Mouse (Mus musculus): Measurements from ENCODE around the gene Agbl4. TPM values are rescaled to one million over a fixed set of nuclear protein-coding genes. Genes with fewer than 3 reads are reported as not detected.

Gene Agbl4
- polyA plus RNA-seq, 1 experiment from 2014 or later: 0.24 TPM

- Histone ChIP-seq H3K4me3 (no peak overlapping the region), H3K27ac (replicated peaks) (no peak overlapping the region), H3K36me3 (replicated peaks) (no peaks in the 10 kb centered on the region), H3K27me3 (replicated peaks; ENCODE audit: low read depth, poor library complexity, severe bottlenecking) (no peaks in the 10 kb centered on the region), H3K4me1 (no peaks in the 10 kb centered on the region), H3K9me3 (no peaks in the 10 kb centered on the region)
- DNase-seq (ENCODE audit: low spot score): no peak
- WGBS: 69% methylated on average over 5 of the region's 5 CpGs
These were observed 1105.7 kb downstream of the Agbl4 start for GRCm38 (mm10) chr4:111502965-111503727.

DNA sequence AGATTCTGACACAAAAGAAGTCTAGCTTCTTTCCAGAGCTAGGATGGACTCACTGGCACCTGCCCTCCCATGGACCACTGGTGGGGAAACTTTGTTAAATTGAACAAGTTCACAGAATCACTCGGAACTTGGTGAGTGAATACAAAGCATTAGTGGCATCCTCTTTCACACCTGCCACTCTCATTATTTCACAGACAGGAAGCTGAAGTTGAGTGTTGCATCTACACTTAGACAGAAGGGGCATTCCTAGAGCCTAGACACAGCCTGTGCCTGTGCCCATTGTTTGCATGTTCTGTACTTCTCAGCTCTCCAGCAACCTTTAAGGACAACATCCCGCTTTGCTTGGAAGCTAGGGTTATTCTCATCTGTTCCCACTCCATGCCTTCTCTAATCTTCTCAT lies 1107.5 kb downstream of the Agbl4 start:
- Histone ChIP-seq H3K36me3 (replicated peaks) (no peaks in the 10 kb centered on the region), H3K4me3 (no peak overlapping the region), H3K27ac (replicated peaks) (no peak overlapping the region), H3K9me3 (no peaks in the 10 kb centered on the region), H3K27me3 (replicated peaks; ENCODE audit: low read depth, poor library complexity, severe bottlenecking) (no peaks in the 10 kb centered on the region), H3K4me1 (no peaks in the 10 kb centered on the region)
- no peak for DNase-seq (ENCODE audit: low spot score)
- 90% methylated on average over 2 of the region's 2 CpGs for WGBS

- no peak for DNase-seq (ENCODE audit: low spot score)
- WGBS: 11% methylated on average over 2 of the region's 2 CpGs
- no peaks in the 10 kb centered on the region for H3K27me3 ChIP-seq (replicated peaks; ENCODE audit: low read depth, poor library complexity, severe bottlenecking)
- H3K4me3 ChIP-seq: no peak overlapping the region
- no peak overlapping the region for H3K27ac ChIP-seq (replicated peaks)
- no peaks in the 10 kb centered on the region for H3K9me3 ChIP-seq
- H3K36me3 ChIP-seq (replicated peaks): no peaks in the 10 kb centered on the region
- H3K4me1 ChIP-seq: peaks cover 3% of the 10 kb centered on the region; the same call in 1 of the 2 replicates
These were observed 1112.7 kb downstream of the Agbl4 start for GRCm38 (mm10) chr4:111510129-111510528.

DNA sequence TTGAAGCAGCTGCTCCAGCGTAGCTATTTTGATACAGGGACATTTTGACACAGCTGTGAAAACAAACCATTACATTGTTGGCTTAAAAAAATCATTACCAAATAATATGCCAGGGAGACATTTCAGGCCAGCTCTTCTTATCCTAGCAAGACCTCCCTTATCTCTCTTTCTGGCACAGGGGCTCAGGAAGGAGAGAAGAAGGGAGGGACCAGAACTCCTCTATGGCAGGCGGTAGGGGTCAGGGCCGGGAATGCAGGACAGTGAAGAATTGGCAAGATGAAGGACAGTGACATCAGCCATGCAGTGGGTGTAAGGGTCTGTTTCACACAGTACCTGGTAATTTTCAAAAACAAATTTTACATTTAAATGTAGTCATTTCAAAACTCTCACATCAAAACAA lies 1116.5 kb downstream of the Agbl4 start:
- H3K36me3 ChIP-seq (replicated peaks): no peaks in the 10 kb centered on the region
- no peaks in the 10 kb centered on the region for H3K9me3 ChIP-seq
- H3K4me3 ChIP-seq: no peak overlapping the region
- peaks cover 5% of the 10 kb centered on the region; the same call in 1 of the 2 replicates for H3K4me1 ChIP-seq
- WGBS: 66% methylated on average over 3 of the region's 3 CpGs
- H3K27ac ChIP-seq (replicated peaks): no peak overlapping the region
- no peak for DNase-seq (ENCODE audit: low spot score)
- no peaks in the 10 kb centered on the region for H3K27me3 ChIP-seq (replicated peaks; ENCODE audit: low read depth, poor library complexity, severe bottlenecking)

DNA sequence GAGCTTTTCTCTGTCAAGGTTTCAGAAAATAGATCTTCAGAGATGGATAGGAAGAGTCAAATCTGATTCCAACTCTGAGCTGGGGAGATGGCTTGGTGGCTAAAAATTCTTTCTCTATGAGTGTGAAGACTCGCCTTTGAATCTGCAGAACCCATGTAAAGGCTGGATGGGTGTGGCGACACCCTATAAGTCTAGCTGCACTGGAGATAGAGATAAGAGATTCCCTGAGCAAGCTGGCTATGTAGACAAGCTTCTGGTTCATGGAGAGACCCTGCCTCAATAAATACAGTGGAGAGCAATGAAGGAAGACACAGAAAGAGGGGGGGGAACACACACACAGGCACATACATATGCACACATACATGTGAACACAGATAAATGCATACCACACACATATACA lies 1118.7 kb downstream of the Agbl4 start:
- no peaks in the 10 kb centered on the region for H3K36me3 ChIP-seq (replicated peaks)
- H3K4me1 ChIP-seq: peaks cover 5% of the 10 kb centered on the region; the same call in 1 of the 2 replicates
- no peaks in the 10 kb centered on the region for H3K27me3 ChIP-seq (replicated peaks; ENCODE audit: low read depth, poor library complexity, severe bottlenecking)
- no peak overlapping the region for H3K27ac ChIP-seq (replicated peaks)
- no peak overlapping the region for H3K4me3 ChIP-seq
- WGBS: 89% methylated on average over 2 of the region's 2 CpGs
- no peak for DNase-seq (ENCODE audit: low spot score)
- no peaks in the 10 kb centered on the region for H3K9me3 ChIP-seq

DNA sequence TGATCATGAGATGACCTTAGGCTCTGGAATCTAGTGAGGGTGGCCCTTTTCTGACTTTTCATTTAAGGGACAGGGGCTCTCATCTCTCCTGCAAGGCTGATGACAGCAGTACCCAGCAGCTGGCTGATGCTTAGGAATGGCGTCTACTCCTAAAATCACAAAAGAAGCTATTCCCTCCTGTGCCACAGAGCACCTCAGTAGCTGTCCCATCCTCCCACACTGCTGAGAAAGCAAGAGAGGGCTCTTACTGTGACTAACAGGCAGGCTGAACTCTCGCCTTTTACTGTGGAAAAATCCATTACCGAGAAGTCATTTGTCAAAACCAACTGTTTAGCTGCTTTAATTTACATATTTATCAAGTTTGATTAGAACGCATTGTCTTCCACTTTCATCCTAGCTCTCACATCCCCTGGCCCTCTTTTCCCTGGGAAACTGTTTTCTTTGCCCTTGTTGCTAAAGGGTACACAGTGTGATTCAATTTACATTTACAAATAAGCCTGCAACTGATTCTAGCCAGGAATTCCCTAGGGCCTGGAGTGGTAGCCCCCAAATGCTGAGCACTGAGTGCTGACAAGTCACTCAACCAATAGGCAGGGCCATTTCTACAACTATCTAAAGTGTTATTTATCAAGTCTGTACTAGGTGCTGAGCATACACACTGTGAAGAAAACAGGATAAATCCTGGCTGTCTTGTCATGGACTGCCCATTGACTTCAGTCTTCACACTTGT lies 1119.8 kb downstream of the Agbl4 start:
- Histone ChIP-seq H3K36me3 (replicated peaks) (no peaks in the 10 kb centered on the region), H3K27ac (replicated peaks) (no peak overlapping the region), H3K9me3 (no peaks in the 10 kb centered on the region), H3K4me1 (peaks cover 5% of the 10 kb centered on the region; the same call in 1 of the 2 replicates), H3K4me3 (no peak overlapping the region), H3K27me3 (replicated peaks; ENCODE audit: low read depth, poor library complexity, severe bottlenecking) (no peaks in the 10 kb centered on the region)
- DNase-seq (ENCODE audit: low spot score): no peak
- WGBS: 52% methylated on average over 4 of the region's 4 CpGs

DNA sequence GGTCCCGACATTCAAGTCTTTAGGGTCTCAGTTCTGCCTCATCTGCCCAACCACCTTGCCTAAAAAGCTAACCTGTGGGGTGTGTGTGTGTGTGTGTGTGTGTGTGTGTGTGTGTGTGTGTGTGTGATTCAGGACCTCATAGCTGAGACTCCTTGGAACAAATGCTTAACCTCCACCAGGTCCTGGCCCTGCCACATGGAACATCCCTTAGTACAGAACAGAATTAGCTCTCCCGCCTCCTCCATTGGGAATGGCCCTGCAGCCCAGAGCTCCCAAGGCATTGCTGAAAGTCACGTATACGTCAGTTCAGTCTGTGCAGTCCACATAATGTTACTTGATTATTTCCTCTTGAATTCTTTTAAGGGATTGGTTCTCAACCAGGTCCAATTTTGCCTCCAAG lies 1120.7 kb downstream of the Agbl4 start:
- no peak for DNase-seq (ENCODE audit: low spot score)
- H3K27me3 ChIP-seq (replicated peaks; ENCODE audit: low read depth, poor library complexity, severe bottlenecking): no peaks in the 10 kb centered on the region
- no peak overlapping the region for H3K4me3 ChIP-seq
- H3K36me3 ChIP-seq (replicated peaks): no peaks in the 10 kb centered on the region
- H3K27ac ChIP-seq (replicated peaks): no peak overlapping the region
- 87% methylated on average over 4 of the region's 4 CpGs for WGBS
- no peaks in the 10 kb centered on the region for H3K9me3 ChIP-seq
- peaks cover 5% of the 10 kb centered on the region; the same call in 1 of the 2 replicates for H3K4me1 ChIP-seq

DNA sequence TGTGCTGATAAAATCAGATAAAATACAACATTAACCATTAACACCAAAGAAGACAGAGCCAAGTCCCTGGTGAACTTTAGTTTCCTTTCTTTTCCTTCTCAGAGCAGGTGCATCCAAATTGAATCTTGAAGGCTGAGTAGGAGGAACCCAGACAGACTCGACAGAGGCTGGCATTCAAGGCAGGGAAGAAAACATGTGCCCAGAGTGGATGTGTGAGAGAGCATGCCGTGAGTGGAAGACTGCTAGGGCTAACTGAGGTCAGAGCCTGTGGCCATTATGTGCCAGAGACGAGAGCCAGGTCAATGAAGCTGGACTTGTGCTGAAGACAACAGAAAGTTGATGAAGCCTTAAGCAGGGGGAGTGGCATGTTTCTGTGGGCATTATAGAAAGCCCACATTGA lies 1121.8 kb downstream of the Agbl4 start:
- WGBS: 60% methylated on average over 3 of the region's 3 CpGs
- DNase-seq (ENCODE audit: low spot score): no peak

GRCm38 (mm10) chr4:111520006-111520405 lies 1122.5 kb downstream of the Agbl4 start:
- H3K27me3 ChIP-seq (replicated peaks; ENCODE audit: low read depth, poor library complexity, severe bottlenecking): no peaks in the 10 kb centered on the region
- WGBS: 84% methylated on average over 2 of the region's 2 CpGs
- no peaks in the 10 kb centered on the region for H3K36me3 ChIP-seq (replicated peaks)
- peaks cover 4% of the 10 kb centered on the region; the same call in 1 of the 2 replicates for H3K4me1 ChIP-seq
- no peak overlapping the region for H3K4me3 ChIP-seq
- DNase-seq (ENCODE audit: low spot score): no peak
- H3K27ac ChIP-seq (replicated peaks): no peak overlapping the region
- H3K9me3 ChIP-seq: no peaks in the 10 kb centered on the region

More for the DNA sequence above, 1121.8 kb downstream of the Agbl4 start:
- Histone ChIP-seq H3K27me3 (replicated peaks; ENCODE audit: low read depth, poor library complexity, severe bottlenecking) (no peaks in the 10 kb centered on the region), H3K36me3 (replicated peaks) (no peaks in the 10 kb centered on the region), H3K4me3 (no peak overlapping the region), H3K4me1 (peaks cover 5% of the 10 kb centered on the region; the same call in 1 of the 2 replicates), H3K27ac (replicated peaks) (no peak overlapping the region), H3K9me3 (no peaks in the 10 kb centered on the region)

DNA sequence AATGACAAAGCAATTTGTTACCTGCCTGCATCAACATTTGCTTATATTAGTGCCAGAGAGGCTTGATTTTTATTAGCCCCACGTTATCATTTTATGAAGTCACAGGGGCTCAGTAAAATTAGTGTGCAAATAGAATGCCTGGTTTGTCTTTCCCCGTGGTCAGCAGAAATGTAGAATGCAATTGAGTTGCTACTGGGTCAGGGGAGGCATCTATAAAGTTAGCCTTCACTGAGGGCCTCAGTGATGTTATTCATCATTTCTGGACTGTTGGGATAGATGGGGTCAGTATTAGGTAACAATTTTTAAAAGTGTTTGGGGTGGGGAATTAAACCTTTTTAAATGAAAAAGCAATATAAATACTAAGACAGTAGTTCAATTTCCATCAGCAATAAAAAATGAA lies 1125.5 kb downstream of the Agbl4 start:
- Histone ChIP-seq H3K27ac (replicated peaks) (no peak overlapping the region), H3K27me3 (replicated peaks; ENCODE audit: low read depth, poor library complexity, severe bottlenecking) (no peaks in the 10 kb centered on the region), H3K36me3 (replicated peaks) (no peaks in the 10 kb centered on the region), H3K9me3 (no peaks in the 10 kb centered on the region), H3K4me3 (no peak overlapping the region), H3K4me1 (no peaks in the 10 kb centered on the region)
- no peak for DNase-seq (ENCODE audit: low spot score)
- WGBS: 73% methylated on average over 2 of the region's 2 CpGs

GRCm38 (mm10) chr4:111528961-111529360 lies 1131.5 kb downstream of the Agbl4 start:
- DNase-seq (ENCODE audit: low spot score): no peak
- Histone ChIP-seq H3K27ac (replicated peaks) (no peak overlapping the region), H3K4me1 (no peaks in the 10 kb centered on the region), H3K4me3 (no peak overlapping the region), H3K36me3 (replicated peaks) (no peaks in the 10 kb centered on the region), H3K27me3 (replicated peaks; ENCODE audit: low read depth, poor library complexity, severe bottlenecking) (no peaks in the 10 kb centered on the region), H3K9me3 (no peaks in the 10 kb centered on the region)
- WGBS: 93% methylated on average over 6 of the region's 6 CpGs

GRCm38 (mm10) chr4:111529996-111530395 lies 1132.5 kb downstream of the Agbl4 start:
- WGBS: 82% methylated on average over 4 of the region's 4 CpGs

DNA sequence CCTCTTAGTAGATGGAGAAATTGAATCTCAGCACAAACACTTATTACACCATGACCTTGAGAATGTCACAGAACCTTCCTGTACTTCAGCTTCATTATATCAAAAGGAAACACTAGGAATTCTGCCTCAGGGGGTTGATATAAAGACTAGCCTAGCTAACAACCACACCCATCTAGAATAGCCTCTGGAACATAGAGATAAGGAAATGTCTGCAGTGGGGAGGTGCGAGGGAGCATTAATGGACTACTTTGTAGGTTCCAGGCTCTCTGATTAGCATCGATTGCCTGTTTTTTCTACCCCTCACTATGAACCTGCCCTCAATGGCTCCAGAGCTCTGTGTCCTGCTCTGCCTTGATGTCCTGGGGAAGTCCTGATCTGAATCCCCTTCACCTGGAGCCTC lies 1133.1 kb downstream of the Agbl4 start:
- 89% methylated on average over 2 of the region's 2 CpGs for WGBS
- no peak for DNase-seq (ENCODE audit: low spot score)

More at GRCm38 (mm10) chr4:111529996-111530395, 1132.5 kb downstream of the Agbl4 start:
- Histone ChIP-seq H3K4me3 (no peak overlapping the region), H3K4me1 (no peaks in the 10 kb centered on the region), H3K27me3 (replicated peaks; ENCODE audit: low read depth, poor library complexity, severe bottlenecking) (no peaks in the 10 kb centered on the region), H3K36me3 (replicated peaks) (no peaks in the 10 kb centered on the region), H3K27ac (replicated peaks) (no peak overlapping the region), H3K9me3 (no peaks in the 10 kb centered on the region)
- no peak for DNase-seq (ENCODE audit: low spot score)

More for the DNA sequence above, 1133.1 kb downstream of the Agbl4 start:
- no peaks in the 10 kb centered on the region for H3K27me3 ChIP-seq (replicated peaks; ENCODE audit: low read depth, poor library complexity, severe bottlenecking)
- H3K9me3 ChIP-seq: no peaks in the 10 kb centered on the region
- no peak overlapping the region for H3K4me3 ChIP-seq
- H3K4me1 ChIP-seq: no peaks in the 10 kb centered on the region
- no peaks in the 10 kb centered on the region for H3K36me3 ChIP-seq (replicated peaks)
- no peak overlapping the region for H3K27ac ChIP-seq (replicated peaks)

Data from embryonic facial prominence, embryonic 10.5 days (tissue).